Mouse (Mus musculus) MEL-GATA-1-ER (cell line): Measurements from ENCODE around the gene Fyn.

ENCODE experiments used
- DNase-seq: peaks from one replicate; pipeline ENCODE4 v3.0.0-alpha.2; 2012; ENCODE audit warnings: low read depth; ENCODE audit errors: extremely low read depth

The Fyn gene

GRCm38 (mm10) chr10:39378025-39378603 lies 9.5 kb downstream of the Fyn start:
- no peak for DNase-seq

DNA sequence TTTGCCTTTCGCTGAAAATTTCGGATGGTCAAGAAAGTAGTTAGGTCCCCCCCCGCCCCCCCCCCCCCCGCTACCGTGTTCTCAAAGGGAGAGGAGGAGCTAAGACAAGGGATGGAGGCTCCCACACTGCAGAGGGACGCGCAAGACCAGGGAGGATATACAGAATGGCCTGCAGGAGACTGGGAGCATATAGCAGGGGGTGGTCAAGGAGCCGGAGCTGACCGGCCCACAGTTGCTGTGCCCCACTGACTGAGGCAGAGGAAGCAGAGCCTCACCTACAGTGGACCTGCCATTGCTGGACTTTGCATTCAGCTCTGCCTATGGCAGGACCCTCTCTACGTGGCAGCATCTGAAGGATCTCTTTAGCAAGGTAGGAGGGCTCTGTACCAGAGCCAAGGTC lies 10.6 kb downstream of the Fyn start:
- DNase-seq, result no peak

GRCm38 (mm10) chr10:39379721-39380370 lies 11.2 kb downstream of the Fyn start:
- DNase-seq, result no peak

- DNase-seq, result no peak
Observed at GRCm38 (mm10) chr10:39385259-39385658, 16.6 kb downstream of the Fyn start.

DNA sequence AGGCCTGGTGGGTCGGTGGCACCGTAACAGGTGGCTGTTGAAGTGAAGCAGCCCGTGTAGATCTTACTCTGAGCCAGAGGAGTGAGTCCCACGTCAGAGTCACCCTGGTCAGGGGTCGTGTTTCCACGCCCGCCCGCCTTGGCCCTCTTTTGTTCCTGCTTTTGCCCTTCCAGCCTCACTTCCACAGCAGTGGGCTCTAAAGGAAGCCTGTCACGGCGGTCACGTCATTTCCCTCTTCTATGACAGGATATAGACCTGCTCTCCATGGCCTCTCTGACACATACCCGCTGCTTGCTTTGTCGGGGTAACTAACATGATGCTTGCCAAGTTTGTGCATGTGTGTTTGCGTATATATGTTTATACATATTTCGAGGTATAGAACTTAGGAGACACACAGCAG lies 17.5 kb downstream of the Fyn start:
- no peak for DNase-seq

GRCm38 (mm10) chr10:39387024-39387423 lies 18.4 kb downstream of the Fyn start:
- DNase-seq, result no peak

DNA sequence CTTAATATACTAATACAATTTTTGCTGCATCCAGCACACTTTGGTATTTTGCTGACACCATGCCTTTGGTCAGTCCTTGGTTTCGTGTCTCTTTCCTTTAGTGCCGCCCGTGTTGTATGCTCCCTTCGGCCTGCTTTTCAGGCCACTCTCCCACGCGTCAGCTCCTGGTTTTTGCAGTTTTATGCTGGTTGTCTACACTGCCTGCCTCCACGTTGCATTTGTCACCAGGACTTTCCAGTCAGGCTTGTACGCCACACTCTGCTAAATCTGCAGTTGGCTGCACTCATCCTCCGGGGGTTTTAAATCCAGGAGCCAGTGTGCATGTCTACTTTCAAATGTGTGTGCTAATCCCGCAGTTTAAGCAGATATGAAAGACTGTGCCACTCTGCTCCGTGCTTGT lies 18.9 kb downstream of the Fyn start:
- no peak for DNase-seq

- no peak for DNase-seq
Observed at GRCm38 (mm10) chr10:39388144-39388543, 19.5 kb downstream of the Fyn start.

DNA sequence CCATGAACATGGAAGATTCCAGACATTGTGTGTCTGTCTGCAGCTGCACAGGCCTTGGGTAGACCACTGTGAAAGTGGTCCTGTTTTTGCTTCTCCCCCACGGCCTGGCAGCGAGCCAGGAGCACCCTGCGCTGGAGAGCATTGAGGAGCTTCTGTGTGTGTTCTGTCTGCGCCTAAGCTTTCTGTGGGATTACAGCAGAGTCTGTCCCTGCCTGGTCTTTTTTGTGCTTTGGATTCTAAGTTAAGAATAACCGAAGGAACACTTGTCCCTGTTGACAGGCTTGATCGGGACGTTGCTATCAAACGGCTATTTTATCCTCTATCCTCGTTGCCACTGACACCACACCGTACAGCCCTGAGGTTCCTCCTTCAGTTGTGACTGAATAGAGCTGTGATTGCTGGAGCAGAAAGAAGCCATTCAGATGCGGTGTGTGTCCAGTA lies 20.8 kb downstream of the Fyn start:
- no peak for DNase-seq

DNA sequence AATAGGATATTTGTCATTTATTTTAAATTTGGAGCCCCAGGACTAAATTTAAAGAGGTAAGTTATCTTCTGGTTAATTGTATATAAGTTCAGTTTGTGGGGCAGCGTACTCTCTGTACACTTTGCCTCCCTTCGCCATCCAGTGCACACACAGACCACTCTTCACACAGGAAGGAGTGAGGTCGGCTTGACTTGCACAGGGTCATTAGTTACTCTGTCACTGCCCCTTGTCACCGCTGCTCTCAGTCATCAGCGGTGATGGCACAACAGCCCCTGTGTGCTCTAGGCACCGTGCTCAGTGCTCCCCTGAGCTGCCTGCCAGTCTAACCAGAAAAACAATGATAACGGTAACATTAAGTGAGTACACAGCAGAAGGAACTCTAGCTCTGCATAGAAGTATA lies 21.9 kb downstream of the Fyn start:
- no peak for DNase-seq

- no peak for DNase-seq
Observed at GRCm38 (mm10) chr10:39392900-39393483, 24.3 kb downstream of the Fyn start.

GRCm38 (mm10) chr10:39395544-39395943 lies 26.9 kb downstream of the Fyn start:
- DNase-seq, result no peak

- no peak for DNase-seq
Observed at GRCm38 (mm10) chr10:39398924-39399323, 30.3 kb downstream of the Fyn start.

GRCm38 (mm10) chr10:39400155-39400554 lies 31.5 kb downstream of the Fyn start:
- no peak for DNase-seq

DNA sequence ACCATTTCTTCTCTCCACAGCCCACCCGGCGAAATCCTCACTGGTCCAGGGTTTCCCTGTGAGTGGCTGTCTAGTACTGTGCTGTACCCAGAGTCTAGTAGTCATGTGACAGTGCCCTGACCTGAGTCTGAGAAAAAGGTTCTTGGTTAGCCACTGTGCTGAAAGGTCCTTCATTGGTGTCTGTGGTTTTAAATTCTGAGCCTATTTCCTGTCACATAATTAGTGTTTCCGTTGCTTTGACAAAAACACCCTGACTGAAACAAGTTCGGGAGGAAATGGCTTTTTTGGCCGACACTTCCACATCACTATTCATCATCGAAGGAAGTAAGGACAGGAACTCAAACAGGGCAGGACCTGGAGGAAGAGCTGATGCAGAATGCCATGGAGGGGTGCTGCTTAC lies 33.8 kb downstream of the Fyn start:
- no peak for DNase-seq

GRCm38 (mm10) chr10:39403706-39404105 lies 35.1 kb downstream of the Fyn start:
- no peak for DNase-seq

- no peak for DNase-seq
Observed at GRCm38 (mm10) chr10:39404175-39404574, 35.5 kb downstream of the Fyn start.

DNA sequence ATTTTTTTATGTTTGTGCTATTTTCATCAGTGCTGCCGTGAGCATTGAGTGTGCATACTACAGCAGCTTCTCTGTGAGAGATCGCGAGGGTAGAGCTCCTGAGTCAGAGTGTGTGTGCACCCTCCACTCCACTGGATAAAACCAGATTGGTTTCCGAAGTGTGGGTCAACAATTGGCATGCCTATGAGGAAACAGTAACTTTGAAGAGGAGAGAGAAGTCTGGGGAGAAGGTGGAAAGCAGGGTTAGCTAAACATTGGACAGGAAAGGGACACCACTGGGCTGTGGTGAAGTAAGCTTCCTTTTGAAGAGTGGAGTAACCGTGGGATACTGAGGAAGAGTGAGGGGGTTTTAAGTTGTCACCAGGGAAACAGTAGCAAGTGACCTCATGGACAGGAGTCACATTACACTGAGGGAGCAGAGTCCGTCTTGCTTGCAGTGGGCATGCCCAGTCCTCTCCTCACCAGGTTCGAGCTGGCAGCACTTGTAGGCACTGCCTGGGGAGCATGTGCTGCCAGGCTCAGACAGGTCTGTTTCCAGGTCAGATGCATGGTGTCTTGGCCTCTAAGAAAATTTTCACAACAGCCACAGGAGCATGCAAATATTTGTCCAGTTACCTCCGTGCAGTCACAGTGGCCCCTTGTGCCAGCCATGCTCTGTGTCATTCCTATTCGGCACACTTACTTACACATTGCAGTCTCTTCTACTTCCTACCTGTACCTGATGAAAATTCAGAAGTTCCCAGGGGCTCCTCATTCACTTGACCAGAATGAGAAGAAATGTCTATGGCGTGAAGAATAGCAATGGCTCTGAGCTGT lies 37.5 kb downstream of the Fyn start:
- DNase-seq, result no peak

DNA sequence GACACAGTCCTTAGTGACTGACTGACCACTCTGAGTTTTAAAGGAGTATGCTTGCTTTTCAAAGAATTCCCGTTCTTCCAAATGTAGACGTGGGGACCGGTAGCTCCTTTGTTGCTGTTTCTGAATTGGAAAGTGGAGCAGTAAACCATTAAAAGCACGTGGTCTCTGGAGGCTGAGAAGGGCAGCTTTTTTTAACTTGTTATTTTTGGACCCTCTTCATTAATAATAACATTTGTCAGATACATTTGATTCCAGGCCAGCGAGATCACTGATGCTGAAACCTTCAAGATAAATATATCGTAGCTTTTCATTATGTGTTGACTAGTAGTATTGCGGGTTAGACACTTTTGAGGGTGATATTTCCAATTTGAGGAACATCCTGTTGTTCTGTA lies 38.1 kb downstream of the Fyn start:
- DNase-seq, result no peak

DNA sequence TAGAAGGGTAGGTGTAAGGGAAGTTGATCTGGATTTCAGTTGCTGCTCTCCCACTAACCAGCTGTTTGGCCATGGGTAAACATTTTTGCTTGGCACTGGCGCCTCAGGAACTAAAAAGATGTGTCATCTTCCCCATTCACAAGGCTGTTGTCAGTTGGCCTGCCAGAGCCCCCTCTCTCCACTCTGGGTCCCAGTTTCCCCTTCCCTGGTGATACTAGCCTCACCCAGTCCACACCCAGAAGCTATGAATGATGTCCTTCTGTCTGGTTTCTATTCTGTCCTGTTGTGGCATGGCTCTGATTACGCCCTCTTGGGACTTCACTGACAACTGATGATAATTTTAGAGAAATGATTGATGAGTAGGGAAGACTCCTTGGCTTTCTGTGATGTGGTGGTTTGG lies 38.9 kb downstream of the Fyn start:
- DNase-seq, result no peak

DNA sequence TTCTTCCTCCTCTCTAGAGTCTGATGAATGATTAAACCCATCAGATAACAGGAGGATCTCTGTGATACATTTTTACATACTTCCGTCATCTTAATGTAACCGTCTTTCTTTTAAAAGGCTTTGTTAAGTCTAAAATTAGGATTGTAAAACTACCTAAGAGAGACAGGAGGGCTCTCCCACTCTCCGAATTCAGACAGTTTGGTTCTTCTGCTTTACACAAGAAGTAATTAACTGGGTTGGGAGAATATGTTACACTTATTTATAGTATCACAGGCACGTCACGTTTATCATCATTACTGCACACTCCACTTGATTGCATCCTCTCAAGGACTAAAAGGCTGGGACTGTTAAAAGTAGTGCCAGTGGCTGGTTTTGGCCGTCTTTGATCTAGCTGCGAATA lies 40.9 kb downstream of the Fyn start:
- no peak for DNase-seq

DNA sequence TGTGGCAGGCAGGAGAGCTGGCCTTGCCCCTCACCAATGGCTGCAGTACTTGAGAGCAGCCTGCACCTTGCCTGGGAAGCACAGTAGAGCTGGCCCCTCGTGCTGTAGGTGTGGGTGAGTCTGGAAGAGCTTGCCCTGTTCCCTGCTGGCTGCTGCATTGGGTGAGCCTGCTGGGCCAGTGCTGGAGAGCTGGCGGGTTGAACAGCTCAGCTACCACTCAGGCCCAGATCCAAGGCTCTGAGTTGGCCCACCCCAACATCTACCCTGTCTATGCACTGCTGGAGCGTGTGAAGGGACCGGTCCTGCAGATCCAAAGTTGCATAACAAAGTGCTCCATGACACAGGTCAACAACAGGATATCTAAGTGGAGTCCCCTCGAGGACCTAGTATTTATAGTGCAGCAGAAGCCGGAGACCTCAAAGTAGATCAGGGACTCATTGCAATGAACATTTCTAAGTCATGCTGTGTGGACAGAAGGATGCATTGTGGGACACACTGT lies 41.5 kb downstream of the Fyn start:
- DNase-seq, result no peak
